Mouse (Mus musculus): Measurements from ENCODE around the gene Arhgef7. TPM values are rescaled to one million over a fixed set of nuclear protein-coding genes. Genes with fewer than 3 reads are reported as not detected.
A peak's percentile ranks its signal among the peaks of the same experiment; 100 is the strongest.
"Not testable (repeated sequence)": the region's sequence is repeated elsewhere in the genome, so short reads cannot be mapped to it uniquely, and the experiment has no call there.

The Arhgef7 gene
- polyA plus RNA-seq, 1 experiment from 2014 or later: 50.3 TPM

GRCm38 (mm10) chr8:11834200-11834599, 106.7 kb downstream of the Arhgef7 start:
- Histone ChIP-seq H3K27ac (replicated peaks) (no peak overlapping the region), H3K9me3 (no peaks in the 10 kb centered on the region), H3K4me1 (no peaks in the 10 kb centered on the region), H3K36me3 (replicated peaks) (peaks cover 63% of the 10 kb centered on the region), H3K4me3 (no peak overlapping the region), H3K27me3 (replicated peaks; ENCODE audit: low read depth, poor library complexity, severe bottlenecking) (no peaks in the 10 kb centered on the region)
- no peak for DNase-seq (ENCODE audit: low spot score)
- WGBS: 90% methylated on average over 5 of the region's 5 CpGs

DNA sequence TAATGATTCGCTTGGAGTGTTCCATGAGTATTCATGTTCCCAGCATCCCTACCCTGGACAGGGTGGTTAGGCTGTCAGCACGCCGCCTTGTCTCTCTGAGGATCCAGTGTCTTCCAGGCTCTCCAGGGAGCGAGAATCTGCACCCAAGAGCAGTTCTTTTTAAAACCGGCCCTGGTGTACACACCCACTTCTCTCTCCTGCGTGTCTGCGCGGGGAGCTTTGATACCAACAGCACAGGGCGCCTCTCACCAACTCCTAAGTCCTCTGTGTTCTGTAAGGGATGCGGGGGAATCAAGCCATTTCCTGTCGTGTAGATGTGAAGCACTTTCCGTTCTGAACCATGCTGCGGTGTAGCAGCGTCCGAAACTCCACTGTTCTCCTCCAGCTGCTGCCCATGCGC, 107.2 kb downstream of the Arhgef7 start:
- 91% methylated on average over 16 of the region's 16 CpGs for whole genome bisulfite sequencing
- Histone ChIP-seq H3K4me3 (no peak overlapping the region), H3K9me3 (no peaks in the 10 kb centered on the region), H3K4me1 (no peaks in the 10 kb centered on the region), H3K36me3 (replicated peaks) (peaks cover 58% of the 10 kb centered on the region), H3K27me3 (replicated peaks; ENCODE audit: low read depth, poor library complexity, severe bottlenecking) (no peaks in the 10 kb centered on the region), H3K27ac (replicated peaks) (no peak overlapping the region)
- DNase-seq (ENCODE audit: low spot score): no peak

DNA sequence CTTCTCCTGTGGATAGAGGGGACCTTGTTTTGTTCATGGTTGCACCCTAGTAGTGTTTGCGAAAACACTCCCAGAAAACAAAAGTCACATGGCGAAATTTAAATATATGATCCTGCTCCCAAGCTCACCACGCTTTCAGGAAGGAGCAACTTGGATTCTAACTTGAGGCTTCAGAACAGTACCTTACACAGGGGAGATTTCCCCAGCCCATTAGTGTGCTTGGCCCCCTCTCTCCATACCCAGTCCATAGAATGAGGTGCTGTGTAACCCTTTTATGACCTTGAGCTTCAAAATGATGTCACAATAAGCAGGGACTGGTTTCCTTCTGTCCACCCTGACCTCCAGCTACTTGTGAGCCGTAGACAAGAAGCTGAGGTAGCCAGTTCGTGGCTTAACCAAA, 112.7 kb downstream of the Arhgef7 start, which contains the start of gene Tex29:
TSS of gene Tex29 (plus strand) at position 301 of the 400 bp plus-strand sequence.
- no peak for DNase-seq (ENCODE audit: low spot score)
- Histone ChIP-seq H3K36me3 (replicated peaks) (peaks cover 9% of the 10 kb centered on the region), H3K9me3 (no peaks in the 10 kb centered on the region), H3K4me3 (no peak within 1 kb of the TSS), H3K27ac (replicated peaks) (no peak within 1 kb of the TSS), H3K27me3 (replicated peaks; ENCODE audit: low read depth, poor library complexity, severe bottlenecking) (no peaks in the 10 kb centered on the region), H3K4me1 (peaks cover 12% of the 10 kb centered on the region)
- WGBS: 83% methylated on average over 5 of the region's 5 CpGs

DNA sequence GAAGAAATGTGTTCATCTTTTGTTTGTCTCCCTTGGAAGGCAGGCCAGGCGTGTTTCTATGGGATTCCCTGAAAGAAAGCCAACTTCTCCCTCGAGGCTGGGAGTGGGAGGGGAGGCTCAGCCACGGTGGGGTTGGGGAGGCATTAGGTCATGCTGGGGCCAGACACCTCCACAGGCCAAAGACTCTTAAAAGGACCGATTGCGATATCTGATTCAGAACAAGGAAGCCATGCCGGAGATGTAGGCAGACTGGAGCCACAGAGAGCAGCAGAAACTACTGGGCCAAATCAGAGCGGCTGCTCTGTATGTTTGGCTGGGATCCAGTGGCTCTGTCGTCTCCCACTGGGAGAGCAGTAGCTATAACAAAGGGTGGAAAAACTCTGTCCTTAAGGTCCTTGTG, 114.0 kb downstream of the Arhgef7 start:
- H3K9me3 ChIP-seq: no peaks in the 10 kb centered on the region
- no peaks in the 10 kb centered on the region for H3K27me3 ChIP-seq (replicated peaks; ENCODE audit: low read depth, poor library complexity, severe bottlenecking)
- no peaks in the 10 kb centered on the region; the same call in 1 of the 2 replicates for H3K36me3 ChIP-seq (replicated peaks)
- peak overlapping the region; percentile 57 for H3K27ac ChIP-seq (replicated peaks)
- H3K4me1 ChIP-seq: peaks cover 15% of the 10 kb centered on the region
- 56% methylated on average over 8 of the region's 8 CpGs for WGBS
- H3K4me3 ChIP-seq: no peak overlapping the region
- DNase-seq (ENCODE audit: low spot score): no peak

DNA sequence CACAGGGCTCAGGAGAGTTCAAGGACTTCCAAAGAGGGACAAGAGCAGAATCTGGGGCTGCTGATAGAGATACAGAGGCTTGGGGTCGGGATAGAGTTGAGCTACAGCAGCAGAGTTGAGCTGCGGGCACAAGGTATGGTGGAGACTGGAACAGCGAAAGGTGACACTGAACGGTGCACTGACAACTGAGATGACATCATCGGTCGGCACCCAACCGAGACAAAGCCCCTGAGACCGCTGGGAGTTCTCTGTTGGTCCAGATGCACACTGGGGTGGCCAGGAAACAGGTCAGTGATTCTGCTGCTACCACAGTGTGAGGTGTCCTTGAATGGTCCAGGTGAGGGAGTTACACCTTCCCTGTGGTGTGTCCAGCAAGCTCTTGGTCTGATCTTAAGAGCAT, 115.2 kb downstream of the Arhgef7 start:
- Histone ChIP-seq H3K4me1 (peaks cover 15% of the 10 kb centered on the region), H3K27ac (replicated peaks) (no peak overlapping the region), H3K36me3 (replicated peaks) (no peaks in the 10 kb centered on the region), H3K4me3 (no peak overlapping the region), H3K27me3 (replicated peaks; ENCODE audit: low read depth, poor library complexity, severe bottlenecking) (no peaks in the 10 kb centered on the region), H3K9me3 (no peaks in the 10 kb centered on the region)
- 84% methylated on average over 8 of the region's 8 CpGs for WGBS
- no peak for DNase-seq (ENCODE audit: low spot score)

DNA sequence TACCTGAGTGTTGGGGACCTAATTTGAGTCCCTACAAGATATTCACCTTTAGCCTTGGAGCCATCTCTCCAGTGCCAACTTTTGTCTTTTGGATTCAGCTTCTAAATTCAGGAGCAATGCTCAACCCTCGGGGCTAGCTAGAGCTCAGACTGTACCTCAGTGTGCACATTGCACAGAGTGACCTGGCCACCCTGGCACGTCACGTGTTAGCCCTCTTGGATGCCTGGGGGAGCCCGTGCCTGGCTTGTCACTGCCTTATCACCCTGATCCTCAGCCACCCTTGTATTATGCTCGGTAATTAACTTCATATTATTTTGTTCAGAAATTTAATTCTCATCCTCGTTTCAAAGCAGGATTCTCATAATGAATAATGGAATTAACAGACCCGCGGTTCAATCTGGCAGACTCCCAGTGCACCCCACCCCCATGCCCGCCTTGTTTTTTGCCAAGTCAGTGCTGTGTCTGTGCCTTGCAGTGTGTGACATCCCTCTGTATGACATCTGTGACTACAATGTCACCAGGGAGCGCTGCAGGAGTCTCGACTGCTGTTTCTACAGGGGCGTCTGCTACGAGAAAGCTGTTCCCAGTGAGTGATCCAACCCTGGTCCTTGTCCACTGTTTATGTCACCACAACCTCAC, 116.3 kb downstream of the Arhgef7 start:
- H3K9me3 ChIP-seq: no peaks in the 10 kb centered on the region
- H3K4me3 ChIP-seq: no peak overlapping the region
- H3K4me1 ChIP-seq: peaks cover 15% of the 10 kb centered on the region
- H3K27ac ChIP-seq (replicated peaks): no peak overlapping the region
- 86% methylated on average over 13 of the region's 13 CpGs for WGBS
- H3K27me3 ChIP-seq (replicated peaks; ENCODE audit: low read depth, poor library complexity, severe bottlenecking): no peaks in the 10 kb centered on the region
- DNase-seq (ENCODE audit: low spot score): no peak
- no peaks in the 10 kb centered on the region for H3K36me3 ChIP-seq (replicated peaks)

DNA sequence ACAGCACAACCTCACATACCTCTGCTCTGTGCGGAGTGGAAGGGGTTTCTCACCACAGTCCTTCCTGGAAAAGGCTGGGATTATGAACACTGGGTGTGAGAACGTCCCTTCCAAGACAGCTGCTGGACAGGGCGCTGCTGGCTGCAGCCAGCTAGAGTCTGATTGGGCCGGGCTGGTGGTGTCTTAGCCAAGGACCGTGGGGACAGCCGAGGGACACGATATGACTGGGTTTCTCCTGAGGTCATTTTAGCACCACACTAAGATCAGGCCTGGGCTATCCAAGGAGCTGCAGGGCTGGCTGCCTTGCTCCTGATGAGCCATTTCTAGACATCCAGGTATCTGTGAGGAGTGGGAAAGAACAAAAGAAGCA, 116.8 kb downstream of the Arhgef7 start:
- H3K4me1 ChIP-seq: peaks cover 15% of the 10 kb centered on the region
- no peaks in the 10 kb centered on the region for H3K36me3 ChIP-seq (replicated peaks)
- DNase-seq (ENCODE audit: low spot score): no peak
- H3K27ac ChIP-seq (replicated peaks): no peak overlapping the region
- H3K27me3 ChIP-seq (replicated peaks; ENCODE audit: low read depth, poor library complexity, severe bottlenecking): no peaks in the 10 kb centered on the region
- no peak overlapping the region for H3K4me3 ChIP-seq
- 88% methylated on average over 7 of the region's 7 CpGs for WGBS
- no peaks in the 10 kb centered on the region for H3K9me3 ChIP-seq

GRCm38 (mm10) chr8:11846807-11847206, 119.3 kb downstream of the Arhgef7 start:
- no peak overlapping the region for H3K27ac ChIP-seq (replicated peaks)
- H3K27me3 ChIP-seq (replicated peaks; ENCODE audit: low read depth, poor library complexity, severe bottlenecking): no peaks in the 10 kb centered on the region
- no peaks in the 10 kb centered on the region for H3K9me3 ChIP-seq
- 93% methylated on average over 6 of the region's 6 CpGs for WGBS
- H3K4me3 ChIP-seq: no peak overlapping the region
- no peaks in the 10 kb centered on the region for H3K36me3 ChIP-seq (replicated peaks)
- DNase-seq (ENCODE audit: low spot score): no peak
- 0 out of 2 replicates have a peak, but pooled peaks cover 4% of the 10 kb centered on the region for H3K4me1 ChIP-seq

- peaks cover 14% of the 10 kb centered on the region; the same call in 1 of the 2 replicates for H3K9me3 ChIP-seq
- H3K36me3 ChIP-seq (replicated peaks): no peaks in the 10 kb centered on the region
Measured at GRCm38 (mm10) chr8:11867832-11868231, 140.3 kb downstream of the Arhgef7 start.

DNA sequence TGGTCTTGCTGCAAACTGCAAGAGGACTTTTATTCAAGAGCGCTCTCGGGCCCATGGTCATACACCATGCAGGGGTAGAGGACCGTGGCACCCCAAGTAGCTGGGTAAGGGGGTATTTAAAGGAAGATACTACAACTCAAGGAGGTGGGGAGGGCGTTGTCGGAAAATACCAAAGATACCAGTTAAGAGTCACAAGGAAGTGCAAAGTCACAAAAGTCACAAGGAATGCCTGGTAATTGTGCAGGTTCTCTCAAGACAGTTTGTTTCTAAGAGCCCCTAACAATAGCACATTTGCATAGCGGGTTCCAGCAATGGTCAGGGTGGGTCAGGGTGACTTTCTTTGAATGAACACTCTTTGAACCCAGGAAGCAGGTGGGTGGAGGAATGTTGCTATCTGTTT, 146.7 kb downstream of the Arhgef7 start:
- DNase-seq (ENCODE audit: low spot score); H3K27ac ChIP-seq (replicated peaks); H3K4me3 ChIP-seq; H3K27me3 ChIP-seq (replicated peaks; ENCODE audit: low read depth, poor library complexity, severe bottlenecking); H3K4me1 ChIP-seq; H3K36me3 ChIP-seq (replicated peaks); H3K9me3 ChIP-seq: not testable (repeated sequence)
- 93% methylated on average over 6 of the region's 6 CpGs for WGBS

More at GRCm38 (mm10) chr8:11867832-11868231, 140.3 kb downstream of the Arhgef7 start:
- no peak overlapping the region for H3K27ac ChIP-seq (replicated peaks)
- no peaks in the 10 kb centered on the region for H3K27me3 ChIP-seq (replicated peaks; ENCODE audit: low read depth, poor library complexity, severe bottlenecking)
- DNase-seq (ENCODE audit: low spot score): no peak
- H3K4me1 ChIP-seq: no peaks in the 10 kb centered on the region
- no peak overlapping the region for H3K4me3 ChIP-seq

DNA sequence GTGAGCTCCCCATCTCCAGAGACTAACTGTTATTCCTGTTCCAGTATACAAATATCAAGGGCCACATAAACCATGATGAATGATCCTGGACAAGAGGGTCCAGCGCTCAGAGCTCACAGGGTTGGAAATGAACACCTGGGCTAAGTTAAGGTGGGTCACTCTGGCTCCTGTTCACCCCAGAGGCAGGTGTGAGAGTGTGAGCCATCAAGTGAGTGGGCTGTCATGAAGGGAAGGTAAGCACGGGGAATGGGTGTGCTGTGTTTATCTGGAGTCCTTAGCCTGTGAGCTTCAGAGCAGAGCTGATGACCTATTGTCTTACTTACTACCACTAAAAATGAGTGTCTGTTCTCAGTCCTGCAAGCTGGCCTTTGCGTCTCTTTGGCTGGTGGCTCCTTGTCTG, 157.1 kb downstream of the Arhgef7 start:
- peaks cover 27% of the 10 kb centered on the region for H3K4me1 ChIP-seq
- no peak overlapping the region for H3K27ac ChIP-seq (replicated peaks)
- WGBS: 88% methylated on average over 3 of the region's 3 CpGs
- no peak for DNase-seq (ENCODE audit: low spot score)
- peaks cover 12% of the 10 kb centered on the region; the same call in 1 of the 2 replicates for H3K9me3 ChIP-seq
- no peaks in the 10 kb centered on the region for H3K27me3 ChIP-seq (replicated peaks; ENCODE audit: low read depth, poor library complexity, severe bottlenecking)
- no peaks in the 10 kb centered on the region for H3K36me3 ChIP-seq (replicated peaks)
- no peak overlapping the region for H3K4me3 ChIP-seq

Data from embryonic facial prominence, embryonic 10.5 days (tissue).